Mouse (Mus musculus): ENCODE measurements around the gene Btnl1. TPM values are rescaled to one million over a fixed set of nuclear protein-coding genes. Genes with fewer than 3 reads are reported as not detected.

The Btnl1 gene
- polyA plus RNA-seq, 1 experiment from 2014 or later = not detected

DNA sequence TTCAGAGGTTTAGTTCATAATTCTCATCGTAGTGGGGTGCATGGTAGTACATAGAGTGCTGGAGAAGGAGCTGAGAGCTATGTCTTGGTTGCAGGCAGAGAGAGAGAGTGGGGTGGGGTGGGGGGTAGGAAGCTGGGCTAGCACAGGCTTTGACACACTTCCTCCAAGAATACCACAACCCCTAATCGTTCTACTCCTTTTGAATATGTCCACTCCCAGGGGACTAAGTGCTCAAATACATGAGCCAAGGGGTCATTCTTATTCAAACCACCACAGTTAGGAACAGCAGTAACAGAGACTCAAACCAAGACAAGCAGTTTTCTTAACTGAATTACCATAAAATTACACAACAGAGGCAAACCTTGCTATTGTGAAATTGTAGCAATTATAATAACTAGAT is 9.7 kb downstream of the Btnl1 start:
- H3K9me3 ChIP-seq (replicated peaks) = no peaks in the 10 kb centered on the region
- H3K27ac ChIP-seq (replicated peaks) = no peak overlapping the region
- WGBS = 78% methylated on average over 2 of the region's 2 CpGs

GRCm38 (mm10) chr17:34388513-34388912 is 11.6 kb downstream of the Btnl1 start:
- H3K4me3 ChIP-seq (replicated peaks) = no peak overlapping the region
- H3K36me3 ChIP-seq = no peaks in the 10 kb centered on the region
- H3K27me3 ChIP-seq (replicated peaks) = 0 out of 2 replicates have a peak, but pooled peaks cover 3% of the 10 kb centered on the region
- H3K9me3 ChIP-seq (replicated peaks) = no peaks in the 10 kb centered on the region
- H3K27ac ChIP-seq (replicated peaks) = no peak overlapping the region
- WGBS = 42% methylated on average over 4 of the region's 4 CpGs
- no peaks in the 10 kb centered on the region for H3K4me1 ChIP-seq
- no peak overlapping the region for H3K4me2 ChIP-seq
- no peak for ATAC-seq (ENCODE audit: low FRiP score)
- no peak overlapping the region for H3K9ac ChIP-seq (replicated peaks)

More for the DNA sequence above, 9.7 kb downstream of the Btnl1 start:
- no peaks in the 10 kb centered on the region for H3K4me1 ChIP-seq
- no peaks in the 10 kb centered on the region for H3K36me3 ChIP-seq
- no peak overlapping the region for H3K4me3 ChIP-seq (replicated peaks)
- H3K27me3 ChIP-seq (replicated peaks) = 0 out of 2 replicates have a peak, but pooled peaks cover 3% of the 10 kb centered on the region
- no peak for ATAC-seq (ENCODE audit: low FRiP score)
- H3K9ac ChIP-seq (replicated peaks) = no peak overlapping the region
- H3K4me2 ChIP-seq = no peak overlapping the region

DNA sequence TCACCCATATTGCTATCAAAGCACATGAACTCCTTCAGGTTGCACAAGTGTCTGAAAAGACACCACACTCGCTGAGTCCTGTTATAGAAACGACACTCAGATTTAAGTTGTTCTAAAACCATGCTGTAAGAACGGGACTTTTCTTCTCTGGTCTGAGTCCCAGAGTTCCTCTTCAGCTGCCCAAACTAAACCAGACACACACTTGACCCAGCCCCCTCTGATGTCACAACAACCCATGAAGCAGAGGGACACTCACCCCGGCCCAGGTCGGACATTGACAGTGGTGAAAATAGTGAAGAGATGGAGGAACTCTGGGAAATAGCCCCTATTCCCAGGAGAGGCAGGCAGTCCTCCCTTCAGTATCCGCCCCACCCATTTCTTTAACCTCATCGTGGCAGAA is 14.6 kb downstream of the Btnl1 start:
- Histone ChIP-seq H3K4me3 (replicated peaks) (no peak overlapping the region), H3K27me3 (replicated peaks) (0 out of 2 replicates have a peak, but pooled peaks cover 3% of the 10 kb centered on the region), H3K9ac (replicated peaks) (no peak overlapping the region), H3K36me3 (no peaks in the 10 kb centered on the region), H3K27ac (replicated peaks) (no peak overlapping the region), H3K9me3 (replicated peaks) (no peaks in the 10 kb centered on the region), H3K4me1 (no peaks in the 10 kb centered on the region), H3K4me2 (peak overlapping the region; percentile 79)
- no peak for ATAC-seq (ENCODE audit: low FRiP score)
- 83% methylated on average over 7 of the region's 7 CpGs for WGBS

DNA sequence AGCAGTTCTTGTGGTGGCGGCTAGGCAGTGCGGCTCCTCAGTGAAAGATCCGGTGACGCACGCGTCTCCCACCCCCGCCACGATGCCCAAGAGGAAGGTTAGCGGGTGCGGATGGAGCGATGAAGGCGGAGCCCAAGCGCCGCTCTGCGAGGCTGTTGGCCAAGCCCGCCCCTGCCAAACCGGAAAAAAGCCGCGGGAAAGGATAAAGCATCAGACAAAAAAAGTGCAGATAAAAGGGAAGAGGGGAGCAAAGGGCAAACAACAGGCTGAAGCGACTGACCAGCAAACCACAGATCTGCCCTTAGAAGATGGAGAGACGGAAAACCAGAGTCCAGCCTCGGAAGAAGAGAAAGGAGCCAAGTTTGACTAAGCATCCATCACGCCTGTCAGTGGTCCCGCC is 15.4 kb downstream of the Btnl1 start:
- peak overlapping the region; percentile 42 for H3K4me3 ChIP-seq (replicated peaks)
- no peaks in the 10 kb centered on the region for H3K9me3 ChIP-seq (replicated peaks)
- no peaks in the 10 kb centered on the region for H3K36me3 ChIP-seq
- 0 out of 2 replicates have a peak, but pooled peaks cover 3% of the 10 kb centered on the region for H3K27me3 ChIP-seq (replicated peaks)
- H3K4me2 ChIP-seq = peak overlapping the region; percentile 79
- no peaks in the 10 kb centered on the region for H3K4me1 ChIP-seq
- H3K27ac ChIP-seq (replicated peaks) = no peak overlapping the region
- no peak for ATAC-seq (ENCODE audit: low FRiP score)
- WGBS = 3% methylated on average over 24 of the region's 24 CpGs
- peak overlapping the region; percentile 35 for H3K9ac ChIP-seq (replicated peaks)

- Histone ChIP-seq H3K4me1 (peaks cover 9% of the 10 kb centered on the region), H3K9me3 (replicated peaks) (no peaks in the 10 kb centered on the region), H3K36me3 (no peaks in the 10 kb centered on the region), H3K27me3 (replicated peaks) (no peaks in the 10 kb centered on the region), H3K4me2 (no peak overlapping the region), H3K4me3 (replicated peaks) (no peak overlapping the region), H3K9ac (replicated peaks) (no peak overlapping the region), H3K27ac (replicated peaks) (no peak overlapping the region)
- ATAC-seq (ENCODE audit: low FRiP score) = no peak
- WGBS = 71% methylated on average over 5 of the region's 5 CpGs
Observed at GRCm38 (mm10) chr17:34397357-34397756, 20.4 kb downstream of the Btnl1 start.

DNA sequence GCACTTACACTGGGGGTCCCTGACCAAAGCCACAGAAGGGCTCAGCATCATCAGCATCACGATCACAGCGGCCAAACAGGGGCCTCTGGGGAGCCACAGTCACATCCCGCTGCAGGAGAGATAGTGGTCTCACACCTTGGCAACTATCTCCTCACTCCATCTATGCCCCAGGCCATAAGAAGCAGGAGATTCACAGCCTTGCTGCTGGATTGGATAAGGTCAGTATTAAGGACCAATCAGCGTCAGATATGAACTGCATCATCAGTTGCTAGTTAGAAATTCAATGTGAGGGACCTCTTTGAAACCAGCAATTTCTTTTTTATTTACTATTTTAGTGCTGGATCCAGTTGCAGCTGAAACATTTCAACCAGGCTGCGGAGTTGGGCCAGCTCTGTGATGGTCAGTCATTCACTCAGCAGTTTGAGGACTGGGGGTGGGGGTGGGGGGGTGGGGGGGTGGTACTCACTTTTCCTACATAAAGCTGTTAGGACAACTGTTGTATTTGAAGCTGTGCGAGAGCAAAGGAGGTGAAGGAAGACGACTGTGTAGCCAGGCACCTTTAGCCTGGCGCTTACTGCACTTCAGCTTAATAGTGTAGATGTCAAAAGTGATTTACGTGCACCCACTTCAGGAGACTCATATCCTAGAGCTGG is 21.3 kb downstream of the Btnl1 start:
- Histone ChIP-seq H3K9me3 (replicated peaks) (no peaks in the 10 kb centered on the region), H3K4me1 (peaks cover 9% of the 10 kb centered on the region), H3K4me2 (peak overlapping the region; percentile 68), H3K9ac (replicated peaks) (no peak overlapping the region), H3K27ac (replicated peaks) (peak overlapping the region; percentile 99), H3K27me3 (replicated peaks) (no peaks in the 10 kb centered on the region; the same call in 1 of the 2 replicates), H3K4me3 (replicated peaks) (peak overlapping the region; percentile 64), H3K36me3 (no peaks in the 10 kb centered on the region)
- WGBS = 19% methylated on average over 9 of the region's 9 CpGs
- ATAC-seq (ENCODE audit: low FRiP score) = peak; percentile 90

DNA sequence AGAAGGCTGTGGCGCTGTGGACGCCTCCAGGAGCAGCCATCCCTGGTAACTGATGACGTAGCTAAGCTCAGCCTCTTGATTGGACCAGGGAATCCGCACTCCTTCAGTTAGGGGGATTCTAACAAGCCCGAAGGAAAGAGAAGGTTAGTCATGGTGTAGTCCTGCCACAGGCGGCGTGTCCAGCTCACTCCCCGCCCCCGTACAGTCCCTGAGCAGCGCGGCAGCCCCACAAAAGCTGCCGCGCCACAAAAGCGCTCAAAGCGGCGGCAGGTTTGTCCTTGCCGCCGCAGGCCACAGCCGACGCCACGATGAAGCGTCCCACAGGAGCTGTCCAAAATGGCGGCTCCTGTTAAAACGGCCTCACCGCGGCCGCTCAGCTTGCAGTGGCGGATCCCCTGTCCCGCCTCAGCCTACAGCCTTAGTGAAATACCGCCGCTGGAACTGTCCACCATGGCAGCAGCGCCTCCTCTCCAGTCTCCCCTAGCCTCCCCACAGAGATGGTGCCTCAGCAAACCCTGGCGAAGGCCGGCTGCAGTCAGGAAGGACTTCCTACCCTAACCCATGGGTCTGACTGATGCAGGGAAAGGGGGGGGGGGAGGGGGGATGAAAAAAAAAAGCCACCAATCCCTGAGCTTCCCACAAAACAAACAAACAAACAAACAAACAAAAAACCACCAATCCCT is 21.9 kb downstream of the Btnl1 start, which contains the start of gene BC051142:
BC051142 (plus strand) TSS at position 110 of the 683 bp plus-strand sequence.
- H3K27me3 ChIP-seq (replicated peaks) = no peaks in the 10 kb centered on the region; the same call in 1 of the 2 replicates
- H3K27ac ChIP-seq (replicated peaks) = peak within 1 kb of the TSS; percentile 99
- whole genome bisulfite sequencing = 10% methylated on average over 34 of the region's 34 CpGs
- H3K9ac ChIP-seq (replicated peaks) = peak within 1 kb of the TSS; percentile 76
- ATAC-seq (ENCODE audit: low FRiP score) = peak; percentile 98
- H3K4me3 ChIP-seq (replicated peaks) = peak within 1 kb of the TSS; percentile 64
- H3K36me3 ChIP-seq = no peaks in the 10 kb centered on the region
- H3K9me3 ChIP-seq (replicated peaks) = no peaks in the 10 kb centered on the region
- H3K4me2 ChIP-seq = peak within 1 kb of the TSS; percentile 68
- peaks cover 9% of the 10 kb centered on the region for H3K4me1 ChIP-seq

DNA sequence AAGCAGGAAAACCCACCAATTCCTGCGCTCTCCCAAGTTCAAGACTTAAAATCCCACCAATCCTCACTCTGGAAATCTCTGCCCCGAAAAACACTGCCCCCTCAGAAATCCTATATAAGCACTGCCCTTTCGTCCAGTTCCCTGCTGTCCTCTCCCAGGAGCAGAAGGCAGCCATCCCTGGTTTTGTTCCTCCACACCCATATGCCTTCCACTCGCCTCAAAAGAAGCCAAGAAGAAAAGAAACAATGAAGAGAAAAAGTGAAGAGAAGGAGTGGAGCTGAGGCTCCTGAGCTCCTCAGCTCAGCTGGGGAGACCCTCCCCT is 22.4 kb downstream of the Btnl1 start:
- no peak for ATAC-seq (ENCODE audit: low FRiP score)
- Histone ChIP-seq H3K4me1 (peaks cover 9% of the 10 kb centered on the region), H3K9me3 (replicated peaks) (no peaks in the 10 kb centered on the region), H3K4me2 (peak overlapping the region; percentile 68), H3K27me3 (replicated peaks) (no peaks in the 10 kb centered on the region; the same call in 1 of the 2 replicates), H3K4me3 (replicated peaks) (peak overlapping the region; percentile 64), H3K27ac (replicated peaks) (peak overlapping the region; percentile 99), H3K36me3 (no peaks in the 10 kb centered on the region), H3K9ac (replicated peaks) (no peak overlapping the region)
- 48% methylated on average over 4 of the region's 4 CpGs for WGBS

DNA sequence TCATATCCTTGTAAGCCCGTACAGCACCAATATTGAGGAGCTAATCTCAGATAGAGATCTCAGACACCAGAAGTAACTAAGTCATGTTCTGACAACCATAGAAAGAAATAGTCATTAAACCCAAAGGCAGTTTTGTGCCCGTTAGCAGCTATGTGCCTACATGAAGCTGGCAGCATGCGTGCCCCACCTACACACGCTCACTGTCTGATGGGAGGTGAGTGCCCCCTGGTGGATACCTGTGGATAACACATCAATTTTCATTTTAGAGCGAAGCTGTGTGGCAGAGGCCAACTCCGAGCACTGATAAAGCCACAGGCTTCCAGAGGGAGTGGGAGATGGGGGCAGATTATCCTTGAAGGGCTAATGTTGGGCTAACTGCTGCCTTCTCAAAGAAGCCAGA is 34.2 kb downstream of the Btnl1 start:
- WGBS = 21% methylated on average over 6 of the region's 6 CpGs
- Histone ChIP-seq H3K9me3 (replicated peaks) (no peaks in the 10 kb centered on the region), H3K4me2 (no peak overlapping the region), H3K27ac (replicated peaks) (no peak overlapping the region), H3K4me1 (peaks cover 2% of the 10 kb centered on the region; the same call in 1 of the 2 replicates), H3K36me3 (no peaks in the 10 kb centered on the region), H3K27me3 (replicated peaks) (no peaks in the 10 kb centered on the region), H3K4me3 (replicated peaks) (no peak overlapping the region), H3K9ac (replicated peaks) (no peak overlapping the region)
- peak; percentile 72 for ATAC-seq (ENCODE audit: low FRiP score)

- Histone ChIP-seq H3K36me3 (no peaks in the 10 kb centered on the region), H3K9ac (replicated peaks) (no peak overlapping the region), H3K4me1 (no peaks in the 10 kb centered on the region), H3K27ac (replicated peaks) (no peak overlapping the region), H3K4me2 (no peak overlapping the region), H3K4me3 (replicated peaks) (no peak overlapping the region), H3K9me3 (replicated peaks) (no peaks in the 10 kb centered on the region), H3K27me3 (replicated peaks) (no peaks in the 10 kb centered on the region; the same call in 1 of the 2 replicates)
- no peak for ATAC-seq (ENCODE audit: low FRiP score)
- WGBS = 76% methylated on average over 7 of the region's 7 CpGs
Observed at GRCm38 (mm10) chr17:34420014-34420413, 43.1 kb downstream of the Btnl1 start.

DNA sequence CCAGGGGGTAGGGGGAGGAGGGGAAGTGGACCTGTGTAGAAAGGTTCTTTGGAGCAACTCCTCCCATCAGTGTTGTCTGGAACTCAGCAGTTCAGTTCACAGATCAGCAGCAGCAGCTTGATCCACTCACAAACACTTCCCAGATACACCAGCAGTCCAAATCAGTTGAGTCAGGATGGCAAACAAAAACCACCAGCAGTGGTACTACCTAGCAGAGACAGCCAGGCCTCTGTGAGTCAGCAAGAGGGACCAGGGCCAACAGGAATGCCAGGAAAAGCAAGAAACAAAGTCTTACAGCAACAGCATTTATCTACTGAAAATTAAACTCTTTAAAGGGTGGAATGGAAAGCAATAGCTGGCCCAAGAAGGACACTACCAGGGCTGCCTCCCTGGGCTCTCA is 50.7 kb downstream of the Btnl1 start:
- Histone ChIP-seq H3K4me3 (replicated peaks) (no peak overlapping the region), H3K27me3 (replicated peaks) (no peaks in the 10 kb centered on the region; the same call in 1 of the 2 replicates), H3K36me3 (no peaks in the 10 kb centered on the region), H3K9ac (replicated peaks) (no peak overlapping the region), H3K27ac (replicated peaks) (no peak overlapping the region), H3K4me2 (no peak overlapping the region), H3K9me3 (replicated peaks) (no peaks in the 10 kb centered on the region), H3K4me1 (no peaks in the 10 kb centered on the region)
- no peak for ATAC-seq (ENCODE audit: low FRiP score)
